Mouse (Mus musculus) liver, embryonic 14.5 days (tissue): Measurements from ENCODE around the gene Hist1h1e. TPM values are rescaled to one million over a fixed set of nuclear protein-coding genes. Genes with fewer than 3 reads are reported as not detected.
"Not testable (repeated sequence)": the region's sequence is repeated elsewhere in the genome, so short reads cannot be mapped to it uniquely, and the experiment has no call there.

Experiments used
- ATAC-seq: fragments of 200-750 bp; cut with Nextera tagmentation; 2 replicates; pipeline ENCODE4 v1.8.0; 2017; ENCODE audit warnings: moderate number of reproducible peaks, mild to moderate bottlenecking, moderate library complexity; ENCODE audit not compliant: insufficient read depth
- DNase-seq, 3 experiments: peaks; one replicate each; pipeline ENCODE4 v3.0.0-alpha.2; 2012 to 2013; ENCODE audit warnings: low read depth in 3 of 3, low spot score in 3 of 3
- H3K27ac ChIP-seq: fragments of 300-500 bp; sonication (generic); 2 replicates; pipeline ENCODE4 v1.5.1; 2014; ENCODE audit warnings: moderate library complexity, mild to moderate bottlenecking, control low read depth, inconsistent platforms
- H3K27me3 ChIP-seq: fragments of 300-500 bp; sonication (generic); 2 replicates; pipeline ENCODE4 v1.6.1; 2014; ENCODE audit warnings: mild to moderate bottlenecking, low read length, moderate library complexity; ENCODE audit not compliant: control insufficient read depth, insufficient read depth
- H3K36me3 ChIP-seq: fragments of 300-500 bp; sonication (generic); replicated peaks from 2 replicates; pipeline ENCODE4 v1.6.1; 2014; ENCODE audit warnings: low read depth; ENCODE audit not compliant: control insufficient read depth, insufficient read depth
- H3K4me1 ChIP-seq, 2 experiments: fragments of 200-500 bp in 1 of 2; fragments of 300-500 bp in 1 of 2; sonication (generic) in 1 of 2; replicated peaks; 2 replicates each; pipeline ENCODE4 v1.6.1; 2012 to 2014; ENCODE audit warnings: antibody characterized with exemption in 1 of 2, inconsistent platforms in 1 of 2, low read length in 1 of 2; ENCODE audit not compliant: control insufficient read depth in 2 of 2, insufficient read depth in 2 of 2
- H3K4me2 ChIP-seq: fragments of 300-500 bp; sonication (generic); 2 replicates; pipeline ENCODE4 v1.6.1; 2014; ENCODE audit warnings: low read depth, mild to moderate bottlenecking, control low read depth, moderate library complexity
- H3K4me3 ChIP-seq, 2 experiments: fragments of 200-500 bp in 1 of 2; fragments of 300-500 bp in 1 of 2; sonication (generic) in 1 of 2; 2 replicates each; pipeline ENCODE4 v1.5.1; 2012 to 2014; ENCODE audit warnings: low read depth in 2 of 2, low read length in 2 of 2, mild to moderate bottlenecking in 2 of 2, control low read depth in 1 of 2, inconsistent platforms in 1 of 2, moderate library complexity in 1 of 2; ENCODE audit not compliant: insufficient read depth in 1 of 2
- H3K9ac ChIP-seq: fragments of 300-500 bp; sonication (generic); replicated peaks from 2 replicates; pipeline ENCODE4 v1.6.1; 2014; ENCODE audit warnings: mild to moderate bottlenecking, control low read depth, moderate library complexity
- H3K9me3 ChIP-seq: fragments of 300-500 bp; sonication (generic); 2 replicates; pipeline ENCODE4 v1.6.1; 2016; ENCODE audit warnings: low read length, mixed read lengths; ENCODE audit not compliant: control insufficient read depth
- CTCF ChIP-seq: IDR thresholded peaks from 2 replicates; pipeline ENCODE4 v1.5.1; 2016; ENCODE audit warnings: antibody characterized with exemption, low read depth, control low read depth
- EP300 ChIP-seq: IDR thresholded peaks from 2 replicates; pipeline ENCODE4 v1.6.1; 2016; ENCODE audit warnings: antibody characterized with exemption, low read depth
- WGBS: fragments of 180-500 bp; shearing (Covaris S2); extraction: QIAGEN DNeasy Blood & Tissue Kit; methylation state at CpG from one replicate; pipeline ENCODE4 v1.1.7; 2014; ENCODE audit not compliant: insufficient replicate concordance; 5-methylcytosine and 5-hydroxymethylcytosine counted together
- polyA plus RNA-seq, 2 experiments: library from polyadenylated mRNA; depleted of rRNA in 1 of 2; stranded (reverse) in 1 of 2; unstranded in 1 of 2; fragments of >200 nt; fragmentation: Nextera tagmentation in 1 of 2; extraction: Ambion mirVana in 1 of 2; gene quantifications; 2 replicates each; pipeline versions ENCODE4 v1.2.1 to v1.2.3; 2012 to 2014

Gene Hist1h1e
- polyA plus RNA-seq, 2 experiments: 8.0 to 23.1 TPM

DNA sequence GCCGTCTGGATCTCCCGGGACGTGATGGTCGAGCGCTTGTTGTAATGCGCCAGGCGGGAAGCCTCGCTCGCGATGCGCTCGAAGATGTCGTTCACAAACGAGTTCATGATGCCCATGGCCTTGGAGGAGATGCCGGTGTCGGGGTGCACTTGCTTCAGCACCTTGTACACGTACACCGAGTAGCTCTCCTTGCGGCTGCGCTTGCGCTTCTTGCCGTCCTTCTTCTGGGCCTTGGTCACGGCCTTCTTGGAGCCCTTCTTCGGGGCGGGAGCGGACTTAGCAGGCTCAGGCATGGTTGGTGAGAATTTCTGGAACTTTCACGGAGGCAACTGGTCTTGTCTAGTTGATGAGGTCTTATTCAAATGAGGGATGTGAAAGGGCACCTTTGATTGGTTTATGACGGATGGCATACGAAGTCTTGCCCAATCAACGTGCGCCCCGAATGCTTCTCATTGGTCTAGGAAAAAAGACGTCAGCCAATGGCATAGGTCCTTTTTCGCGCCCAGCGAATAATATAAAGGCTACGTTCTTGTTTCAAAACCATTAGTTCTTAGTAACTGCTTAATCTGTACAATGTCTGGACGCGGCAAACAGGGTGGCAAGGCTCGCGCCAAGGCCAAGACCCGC lies 48.3 kb downstream of the Hist1h1e start, which contains the start of the genes Hist1h2bf and Hist1h2ad:
Hist1h2bf (minus strand) TSS at position 299 of the 627 bp plus-strand sequence.
Hist1h2ad (plus strand) TSS at position 484 of the 627 bp plus-strand sequence.
- Histone ChIP-seq H3K27ac (peak within 1 kb of the TSS; percentile 98), H3K9ac (peak within 1 kb of the TSS; percentile 99), H3K4me2 (peak within 1 kb of the TSS; percentile 96), H3K4me1 (peaks cover 18 to 19% of the 10 kb centered on the region in 2 experiments), H3K4me3 (peak within 1 kb of the TSS; percentile 69 to 81)
- H3K9me3 ChIP-seq, H3K27me3 ChIP-seq, H3K36me3 ChIP-seq: not testable (repeated sequence)
- WGBS: under 1% methylated on average over 31 of the region's 42 CpGs
- peak; percentile 75 for ATAC-seq
- DNase-seq: peak; percentile 99 to 100 (median 99)
- peak; percentile 71; the same call in 1 of the 2 replicates for TF ChIP-seq EP300

DNA sequence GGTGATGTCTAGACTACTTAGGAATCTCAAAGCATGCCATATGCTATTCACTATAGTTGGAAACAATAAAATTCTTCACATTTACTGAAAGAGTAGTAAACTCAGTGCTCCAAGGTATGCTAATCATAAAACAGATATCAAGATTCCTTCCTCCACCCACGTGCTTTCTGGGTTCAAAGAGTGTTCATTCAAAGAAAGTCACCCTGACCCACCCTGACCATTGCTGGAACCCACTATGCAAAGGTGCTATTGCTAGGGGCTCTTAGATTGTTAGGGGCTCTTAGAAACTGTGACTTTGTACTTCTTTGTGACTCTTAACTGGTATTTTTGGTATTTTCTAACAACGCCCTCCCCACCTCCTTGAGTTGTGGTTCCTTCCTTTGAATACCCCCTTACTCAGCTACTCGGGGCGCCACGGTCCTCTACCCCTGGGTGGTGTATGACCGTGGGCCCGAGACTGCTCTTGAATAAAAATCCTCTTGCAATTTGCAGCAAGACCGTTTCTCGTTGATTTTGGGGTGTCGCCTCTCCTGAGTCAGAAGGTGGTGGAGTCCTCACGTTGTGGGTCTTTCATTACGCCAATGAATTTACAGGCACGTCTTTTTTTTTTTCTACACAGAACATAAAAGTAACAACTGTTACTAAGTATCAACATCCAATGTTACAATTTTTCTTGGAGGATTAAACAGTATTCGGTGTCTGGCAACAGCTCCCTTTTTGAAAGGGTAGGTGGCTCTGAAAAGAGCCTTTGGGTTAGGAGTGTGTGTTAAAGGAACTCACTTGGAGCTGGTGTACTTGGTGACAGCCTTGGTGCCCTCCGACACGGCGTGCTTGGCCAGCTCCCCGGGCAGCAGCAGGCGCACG lies 49.1 kb downstream of the Hist1h1e start:
- peaks cover 16 to 19% of the 10 kb centered on the region in 2 experiments for H3K4me1 ChIP-seq
- not testable (repeated sequence) for H3K9me3 ChIP-seq, H3K27me3 ChIP-seq, DNase-seq, ATAC-seq, H3K36me3 ChIP-seq
- peak overlapping the region; percentile 79 for H3K4me2 ChIP-seq
- WGBS: 4% methylated on average over 18 of the region's 20 CpGs
- peak overlapping the region; percentile 98 for H3K27ac ChIP-seq
- H3K4me3 ChIP-seq: peak overlapping the region; percentile 65 to 81
- peak overlapping the region; percentile 99 for H3K9ac ChIP-seq

DNA sequence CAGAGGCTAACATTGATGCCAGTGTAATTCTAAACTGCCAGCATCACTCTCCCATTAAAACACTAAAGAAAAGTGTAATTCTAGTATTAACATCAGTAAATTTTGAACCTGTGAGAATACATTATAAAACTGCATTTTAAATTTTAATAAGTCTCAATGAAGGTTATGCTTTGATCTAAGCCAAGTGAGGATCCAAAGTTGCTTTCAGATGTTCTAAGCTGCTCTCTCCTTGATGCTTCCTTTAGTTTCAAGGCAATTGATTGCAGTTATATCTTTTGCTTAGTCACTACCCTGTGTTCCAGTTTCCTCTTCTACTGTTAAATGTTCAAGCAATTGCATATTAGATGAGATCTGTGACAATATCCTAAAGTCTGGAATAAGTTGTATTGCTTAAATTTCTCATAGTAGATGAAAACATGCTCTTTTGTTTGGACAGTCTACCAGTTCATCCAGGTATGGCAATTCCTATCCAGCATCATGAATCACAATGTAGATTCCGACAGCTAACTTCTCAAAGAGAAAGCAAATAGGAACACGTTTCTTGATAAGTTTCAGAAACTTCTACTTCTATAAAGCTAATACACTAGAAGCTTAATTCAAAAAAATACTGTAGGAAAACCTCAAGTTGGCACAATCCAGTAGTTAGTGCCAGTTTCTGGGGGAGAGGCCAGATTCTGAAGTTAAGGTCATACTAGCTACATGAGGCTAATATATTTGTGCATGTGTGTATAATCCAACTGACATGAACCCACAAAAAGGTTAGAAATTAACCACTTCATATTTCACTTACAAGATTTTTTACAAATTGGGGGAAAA lies 49.9 kb downstream of the Hist1h1e start:
- H3K27me3 ChIP-seq: no peaks in the 10 kb centered on the region
- H3K4me1 ChIP-seq: peaks cover 16 to 20% of the 10 kb centered on the region in 2 experiments
- TF ChIP-seq CTCF (no peak), EP300 (no peak)
- H3K36me3 ChIP-seq: no peaks in the 10 kb centered on the region
- no peaks in the 10 kb centered on the region for H3K9me3 ChIP-seq
- ATAC-seq: no peak
- peak overlapping the region; percentile 99 for H3K9ac ChIP-seq
- DNase-seq: peak in 1 of 3 experiments; percentile 66
- 25% methylated on average over 2 of the region's 2 CpGs for WGBS
- H3K27ac ChIP-seq: peak overlapping the region; percentile 98
- peak overlapping the region; percentile 79 for H3K4me2 ChIP-seq
- peak overlapping the region; percentile 65 to 81; a peak in 3 of 4 replicates for H3K4me3 ChIP-seq

DNA sequence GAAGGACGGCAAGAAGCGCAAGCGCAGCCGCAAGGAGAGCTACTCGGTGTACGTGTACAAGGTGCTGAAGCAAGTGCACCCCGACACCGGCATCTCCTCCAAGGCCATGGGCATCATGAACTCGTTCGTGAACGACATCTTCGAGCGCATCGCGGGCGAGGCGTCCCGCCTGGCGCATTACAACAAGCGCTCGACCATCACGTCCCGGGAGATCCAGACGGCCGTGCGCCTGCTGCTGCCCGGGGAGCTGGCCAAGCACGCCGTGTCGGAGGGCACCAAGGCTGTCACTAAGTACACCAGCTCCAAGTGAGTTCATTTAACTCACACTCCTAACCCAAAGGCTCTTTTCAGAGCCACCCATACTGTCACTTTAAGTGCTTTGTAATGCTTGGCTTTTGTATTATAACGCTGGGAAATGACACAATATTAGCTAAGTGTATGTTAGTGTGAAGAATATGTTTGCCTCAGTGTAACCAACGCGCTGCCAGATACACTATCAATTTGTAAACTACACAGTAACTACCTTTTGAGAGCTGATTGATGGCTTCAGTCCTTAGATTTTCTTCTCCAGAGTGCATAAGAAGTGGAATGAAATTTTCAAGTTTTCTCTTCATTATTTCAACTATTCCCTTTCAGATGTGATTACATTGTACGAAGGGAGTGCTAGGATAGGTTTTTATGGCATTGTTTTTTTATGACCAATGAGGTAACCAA lies 50.7 kb downstream of the Hist1h1e start:
- TF ChIP-seq EP300: peak; percentile 56
- WGBS: 0% methylated on average over 9 of the region's 34 CpGs
- DNase-seq (peak in 1 of 3 experiments; percentile 62), ATAC-seq (peak; percentile 2)
- Histone ChIP-seq H3K4me2 (peak overlapping the region; percentile 79), H3K4me1 (peaks cover 10 to 16% of the 10 kb centered on the region in 2 experiments), H3K27ac (peak overlapping the region; percentile 98), H3K9ac (peak overlapping the region; percentile 99), H3K4me3 (peak overlapping the region; percentile 65 to 81)
- not testable (repeated sequence) for H3K27me3 ChIP-seq, H3K36me3 ChIP-seq, H3K9me3 ChIP-seq
